Mouse (Mus musculus): ENCODE data around the gene Gm13128. TPM values are rescaled to one million over a fixed set of nuclear protein-coding genes. Genes with fewer than 3 reads are reported as not detected.

The Gm13128 gene
- not detected for polyA plus RNA-seq (2014; fragmentation: Illumina TruSeq; extraction: RNeasy Lipid Tissue Mini Kit (QIAGEN cat#74804); ENCODE audit: low read depth, low replicate concordance)

DNA sequence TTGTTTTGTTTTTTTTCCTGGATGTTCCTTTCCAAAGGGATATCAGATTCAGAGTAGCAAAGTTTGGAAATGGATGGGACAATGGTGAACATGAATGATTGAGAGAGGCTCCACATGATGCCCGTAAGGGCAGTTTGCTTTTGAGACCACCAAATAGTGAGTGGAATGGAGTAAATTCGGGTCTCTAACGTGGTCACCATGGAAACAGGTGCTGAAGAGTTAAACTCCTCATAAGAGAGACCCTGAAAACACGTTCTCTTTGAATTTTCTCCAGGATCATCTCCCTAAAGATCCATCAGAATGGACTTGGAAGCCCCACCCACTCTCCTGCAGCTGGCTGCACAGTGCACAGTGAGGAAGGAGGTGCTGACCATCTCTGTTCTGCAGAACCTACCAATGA is at the start of gene Gm13128:
TSS of gene Gm13128 (plus strand) at position 301 of the 400 bp plus-strand sequence.

GRCm38 (mm10) chr4:144280388-144280787 is 49.7 kb upstream of the Gm13128 start, which contains the start of gene Pramel5:
Gene Pramel5 (minus strand): TSS chr4:144280488.

DNA sequence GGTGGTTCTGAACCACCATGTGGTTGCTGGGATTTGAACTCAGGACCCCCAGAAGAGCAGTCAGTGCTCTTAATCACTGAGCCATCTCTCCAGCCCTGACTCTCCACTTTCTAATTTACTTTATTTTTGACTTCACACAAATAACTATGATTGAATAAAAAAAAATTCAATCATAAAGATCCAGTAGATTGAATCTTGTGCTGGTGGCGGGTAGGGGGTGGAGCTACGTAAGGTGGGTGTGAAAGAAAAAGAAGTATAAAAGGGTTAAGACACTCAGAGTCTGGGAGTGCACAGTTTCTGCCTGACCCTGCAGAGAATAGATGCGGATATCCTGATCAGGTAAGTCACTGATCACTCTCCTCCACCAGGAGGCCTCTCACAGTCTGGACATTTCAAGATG is 27.6 kb downstream of the Gm13128 start, which contains the start of gene Gm13119:
TSS of gene Gm13119 (plus strand) at position 301 of the 400 bp plus-strand sequence.

GRCm38 (mm10) chr4:144377911-144378310 is 47.9 kb downstream of the Gm13128 start, which contains the start of gene Pramef20:
Gene Pramef20 (minus strand): TSS chr4:144377933.

Other genes starting within 250 kb of the Gm13128 start
- not detected for gene Gm13102, start 223.8 kb upstream of the Gm13128 start, polyA plus RNA-seq (2014; fragmentation: Illumina TruSeq; extraction: RNeasy Lipid Tissue Mini Kit (QIAGEN cat#74804); ENCODE audit: low read depth, low replicate concordance)
- gene Oog3, start 167.6 kb upstream of the Gm13128 start, polyA plus RNA-seq (2014; fragmentation: Illumina TruSeq; extraction: RNeasy Lipid Tissue Mini Kit (QIAGEN cat#74804); ENCODE audit: low read depth, low replicate concordance), result not detected
- not detected for gene Oog2, start 139.5 kb upstream of the Gm13128 start, polyA plus RNA-seq (2014; fragmentation: Illumina TruSeq; extraction: RNeasy Lipid Tissue Mini Kit (QIAGEN cat#74804); ENCODE audit: low read depth, low replicate concordance)
- not detected for gene C87977, start 116.9 kb upstream of the Gm13128 start, polyA plus RNA-seq (2014; fragmentation: Illumina TruSeq; extraction: RNeasy Lipid Tissue Mini Kit (QIAGEN cat#74804); ENCODE audit: low read depth, low replicate concordance)
- gene Pramel5, start 49.8 kb upstream of the Gm13128 start, polyA plus RNA-seq (2014; fragmentation: Illumina TruSeq; extraction: RNeasy Lipid Tissue Mini Kit (QIAGEN cat#74804); ENCODE audit: low read depth, low replicate concordance), result not detected
- gene Gm13119, start 27.7 kb downstream of the Gm13128 start, polyA plus RNA-seq (2014; fragmentation: Illumina TruSeq; extraction: RNeasy Lipid Tissue Mini Kit (QIAGEN cat#74804); ENCODE audit: low read depth, low replicate concordance), result not detected
- not detected for gene Pramef20, start 47.7 kb downstream of the Gm13128 start, polyA plus RNA-seq (2014; fragmentation: Illumina TruSeq; extraction: RNeasy Lipid Tissue Mini Kit (QIAGEN cat#74804); ENCODE audit: low read depth, low replicate concordance)
- 2.6 TPM for gene Pramef12, start 78.2 kb downstream of the Gm13128 start, polyA plus RNA-seq (2014; fragmentation: Illumina TruSeq; extraction: RNeasy Lipid Tissue Mini Kit (QIAGEN cat#74804); ENCODE audit: low read depth, low replicate concordance)
- 82.9 TPM for gene 1700012P22Rik, start 108.5 kb downstream of the Gm13128 start, polyA plus RNA-seq (2014; fragmentation: Illumina TruSeq; extraction: RNeasy Lipid Tissue Mini Kit (QIAGEN cat#74804); ENCODE audit: low read depth, low replicate concordance)
- not detected for gene Gm9944, start 123.1 kb downstream of the Gm13128 start, polyA plus RNA-seq (2014; fragmentation: Illumina TruSeq; extraction: RNeasy Lipid Tissue Mini Kit (QIAGEN cat#74804); ENCODE audit: low read depth, low replicate concordance)
- not detected for gene Aadacl3, start 133.5 kb downstream of the Gm13128 start, polyA plus RNA-seq (2014; fragmentation: Illumina TruSeq; extraction: RNeasy Lipid Tissue Mini Kit (QIAGEN cat#74804); ENCODE audit: low read depth, low replicate concordance)
- gene 9430007A20Rik, start 189.6 kb downstream of the Gm13128 start, polyA plus RNA-seq (2014; fragmentation: Illumina TruSeq; extraction: RNeasy Lipid Tissue Mini Kit (QIAGEN cat#74804); ENCODE audit: low read depth, low replicate concordance), result not detected
- gene Gm13124, start 234.9 kb downstream of the Gm13128 start, polyA plus RNA-seq (2014; fragmentation: Illumina TruSeq; extraction: RNeasy Lipid Tissue Mini Kit (QIAGEN cat#74804); ENCODE audit: low read depth, low replicate concordance), result 0.17 TPM